Mouse (Mus musculus): ENCODE data around the gene Dhx34. TPM values are rescaled to one million over a fixed set of nuclear protein-coding genes. Genes with fewer than 3 reads are reported as not detected.

Gene Dhx34
- polyA plus RNA-seq, 1 experiment from 2014 or later, result 9.2 TPM

DNA sequence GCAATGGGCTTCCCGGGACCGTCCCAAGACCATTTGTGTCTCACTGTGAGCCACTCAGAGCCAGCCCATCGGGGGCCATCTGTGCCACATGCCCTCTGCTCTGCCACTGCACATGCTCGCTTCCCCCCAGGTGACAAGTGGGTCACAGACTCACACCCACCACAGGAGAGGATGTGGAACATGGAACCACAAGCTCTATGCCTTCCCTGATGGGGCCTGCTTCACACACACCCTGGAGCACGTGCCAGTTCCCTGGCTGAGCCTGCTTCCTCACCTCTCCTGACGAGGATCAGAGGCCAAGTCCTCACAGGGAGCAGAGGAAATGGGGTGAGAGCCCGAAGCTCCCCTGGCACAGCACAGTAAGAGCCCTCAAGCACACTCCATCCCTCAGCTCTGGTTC is 14.8 kb downstream of the Dhx34 start:
- H3K36me3 ChIP-seq (ENCODE audit: control insufficient read depth, insufficient read depth, low read length), result peaks cover 65% of the 10 kb centered on the region

DNA sequence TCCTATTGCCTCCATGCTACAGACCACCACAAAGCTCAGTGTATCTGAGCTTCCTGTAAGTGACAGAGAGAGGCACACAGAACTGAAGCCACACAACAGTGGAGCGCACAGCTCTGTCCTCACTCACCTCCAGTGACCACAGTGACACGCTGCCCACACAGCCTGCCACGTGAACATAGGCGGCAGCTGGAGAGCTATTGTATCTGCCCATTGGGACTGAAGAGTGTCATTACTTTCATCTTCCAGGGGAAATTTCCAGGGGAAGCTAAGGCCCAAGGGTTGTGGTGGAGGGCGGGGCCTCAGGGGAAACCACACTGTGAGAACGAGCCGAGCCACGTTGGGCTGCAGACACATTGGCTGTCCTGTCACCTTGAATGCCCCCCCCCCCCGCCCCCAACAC is 17.0 kb downstream of the Dhx34 start:
- Histone ChIP-seq H3K27me3 (replicated peaks; ENCODE audit: control insufficient read depth, insufficient read depth, low read length) (no peaks in the 10 kb centered on the region), H3K4me1 (ENCODE audit: control insufficient read depth, insufficient read depth, low read length) (no peaks in the 10 kb centered on the region), H3K9ac (ENCODE audit: low read depth, low read length) (no peak overlapping the region), H3K9me3 (ENCODE audit: control insufficient read depth, low read length) (no peaks in the 10 kb centered on the region), H3K4me2 (ENCODE audit: low read depth, low read length) (no peak overlapping the region), H3K4me3 (ENCODE audit: low read depth, low read length) (no peak overlapping the region), H3K27ac (replicated peaks; ENCODE audit: low read depth, low read length) (no peak overlapping the region), H3K36me3 (ENCODE audit: control insufficient read depth, insufficient read depth, low read length) (peaks cover 63% of the 10 kb centered on the region)
- WGBS, result 80% methylated on average over 8 of the region's 9 CpGs
- DNase-seq (ENCODE audit: low spot score) (no peak), ATAC-seq (ENCODE audit: low read depth) (no peak)

More for the DNA sequence above, 14.8 kb downstream of the Dhx34 start:
- no peak for ATAC-seq (ENCODE audit: low read depth)
- Histone ChIP-seq H3K4me3 (ENCODE audit: low read depth, low read length) (no peak overlapping the region), H3K27me3 (replicated peaks; ENCODE audit: control insufficient read depth, insufficient read depth, low read length) (no peaks in the 10 kb centered on the region), H3K9ac (ENCODE audit: low read depth, low read length) (no peak overlapping the region), H3K4me1 (ENCODE audit: control insufficient read depth, insufficient read depth, low read length) (no peaks in the 10 kb centered on the region), H3K27ac (replicated peaks; ENCODE audit: low read depth, low read length) (no peak overlapping the region), H3K4me2 (ENCODE audit: low read depth, low read length) (no peak overlapping the region), H3K9me3 (ENCODE audit: control insufficient read depth, low read length) (no peaks in the 10 kb centered on the region)
- DNase-seq (ENCODE audit: low spot score), result no peak
- 76% methylated on average over 7 of the region's 7 CpGs for WGBS

- WGBS, result 91% methylated on average over 12 of the region's 13 CpGs
- Histone ChIP-seq H3K9ac (ENCODE audit: low read depth, low read length) (no peak overlapping the region), H3K4me1 (ENCODE audit: control insufficient read depth, insufficient read depth, low read length) (no peaks in the 10 kb centered on the region), H3K9me3 (ENCODE audit: control insufficient read depth, low read length) (no peaks in the 10 kb centered on the region), H3K36me3 (ENCODE audit: control insufficient read depth, insufficient read depth, low read length) (peaks cover 64% of the 10 kb centered on the region), H3K27ac (replicated peaks; ENCODE audit: low read depth, low read length) (no peak overlapping the region), H3K4me3 (ENCODE audit: low read depth, low read length) (no peak overlapping the region), H3K4me2 (ENCODE audit: low read depth, low read length) (no peak overlapping the region), H3K27me3 (replicated peaks; ENCODE audit: control insufficient read depth, insufficient read depth, low read length) (no peaks in the 10 kb centered on the region)
- ATAC-seq (ENCODE audit: low read depth) (no peak), DNase-seq (ENCODE audit: low spot score) (no peak)
These were observed 18.3 kb downstream of the Dhx34 start for GRCm38 (mm10) chr7:16203505-16203903.

GRCm38 (mm10) chr7:16202756-16203504 is 18.9 kb downstream of the Dhx34 start:
- WGBS, result 85% methylated on average over 14 of the region's 15 CpGs
- H3K4me1 ChIP-seq (ENCODE audit: control insufficient read depth, insufficient read depth, low read length), result no peaks in the 10 kb centered on the region
- ATAC-seq (ENCODE audit: low read depth) (no peak), DNase-seq (ENCODE audit: low spot score) (no peak)
- no peaks in the 10 kb centered on the region for H3K27me3 ChIP-seq (replicated peaks; ENCODE audit: control insufficient read depth, insufficient read depth, low read length)
- no peaks in the 10 kb centered on the region for H3K9me3 ChIP-seq (ENCODE audit: control insufficient read depth, low read length)
- H3K27ac ChIP-seq (replicated peaks; ENCODE audit: low read depth, low read length), result no peak overlapping the region
- H3K9ac ChIP-seq (ENCODE audit: low read depth, low read length), result no peak overlapping the region
- H3K4me3 ChIP-seq (ENCODE audit: low read depth, low read length), result no peak overlapping the region
- H3K4me2 ChIP-seq (ENCODE audit: low read depth, low read length), result no peak overlapping the region
- peaks cover 69% of the 10 kb centered on the region for H3K36me3 ChIP-seq (ENCODE audit: control insufficient read depth, insufficient read depth, low read length)

DNA sequence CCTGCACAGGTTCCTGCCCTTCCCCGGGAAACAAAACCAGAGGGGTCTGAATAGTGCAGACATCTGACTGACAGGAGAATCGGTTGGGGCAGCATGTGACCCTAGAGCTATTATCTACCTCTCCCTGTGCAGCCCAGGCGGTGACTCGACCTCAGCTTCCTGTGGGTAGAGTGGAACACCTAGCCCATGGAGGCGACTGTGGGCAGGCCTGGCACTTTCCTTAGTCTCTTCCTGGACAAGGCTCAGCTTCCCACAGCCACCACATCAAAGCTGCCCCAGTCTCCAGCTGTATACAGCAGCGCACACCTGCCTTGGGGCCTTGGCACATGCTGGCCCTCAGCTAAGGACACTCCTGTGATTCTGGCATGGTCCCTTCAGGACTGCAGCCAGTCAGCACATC is 20.7 kb downstream of the Dhx34 start:
- Histone ChIP-seq H3K4me2 (ENCODE audit: low read depth, low read length) (no peak overlapping the region), H3K27ac (replicated peaks; ENCODE audit: low read depth, low read length) (no peak overlapping the region), H3K4me1 (ENCODE audit: control insufficient read depth, insufficient read depth, low read length) (no peaks in the 10 kb centered on the region), H3K4me3 (ENCODE audit: low read depth, low read length) (no peak overlapping the region), H3K9ac (ENCODE audit: low read depth, low read length) (no peak overlapping the region), H3K36me3 (ENCODE audit: control insufficient read depth, insufficient read depth, low read length) (peaks cover 72% of the 10 kb centered on the region), H3K9me3 (ENCODE audit: control insufficient read depth, low read length) (no peaks in the 10 kb centered on the region), H3K27me3 (replicated peaks; ENCODE audit: control insufficient read depth, insufficient read depth, low read length) (no peaks in the 10 kb centered on the region)
- ATAC-seq (ENCODE audit: low read depth) (no peak), DNase-seq (ENCODE audit: low spot score) (no peak)
- WGBS, result 81% methylated on average over 6 of the region's 6 CpGs

- Histone ChIP-seq H3K9me3 (ENCODE audit: control insufficient read depth, low read length) (no peaks in the 10 kb centered on the region), H3K9ac (ENCODE audit: low read depth, low read length) (no peak overlapping the region), H3K27ac (replicated peaks; ENCODE audit: low read depth, low read length) (no peak overlapping the region), H3K4me3 (ENCODE audit: low read depth, low read length) (no peak overlapping the region), H3K36me3 (ENCODE audit: control insufficient read depth, insufficient read depth, low read length) (peaks cover 53% of the 10 kb centered on the region), H3K27me3 (replicated peaks; ENCODE audit: control insufficient read depth, insufficient read depth, low read length) (no peaks in the 10 kb centered on the region), H3K4me1 (ENCODE audit: control insufficient read depth, insufficient read depth, low read length) (no peaks in the 10 kb centered on the region), H3K4me2 (ENCODE audit: low read depth, low read length) (no peak overlapping the region)
- DNase-seq (ENCODE audit: low spot score), result no peak
- 82% methylated on average over 11 of the region's 11 CpGs for WGBS
- ATAC-seq (ENCODE audit: low read depth), result no peak
These were observed 23.3 kb downstream of the Dhx34 start for GRCm38 (mm10) chr7:16198540-16198939.

DNA sequence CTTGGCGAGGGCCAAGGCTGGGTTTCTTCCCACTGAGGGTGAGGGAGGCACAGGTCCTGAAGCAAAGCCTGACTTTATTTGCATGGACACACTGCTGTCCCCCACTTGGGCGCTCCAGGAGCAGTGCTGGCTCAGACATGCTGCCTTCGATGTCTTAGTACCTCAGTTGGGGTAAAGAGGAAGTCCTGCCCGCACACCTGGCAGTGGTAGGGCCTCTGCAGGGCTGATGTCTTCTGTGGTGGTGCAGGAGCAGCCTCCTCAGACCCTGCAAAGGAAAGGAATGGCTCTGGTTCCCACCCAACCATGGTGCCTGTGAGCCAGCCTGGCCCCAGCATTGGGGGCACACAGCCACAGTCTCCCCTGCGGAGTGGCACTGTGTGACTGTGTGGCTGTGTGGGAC is 24.7 kb downstream of the Dhx34 start:
- no peak for ATAC-seq (ENCODE audit: low read depth)
- Histone ChIP-seq H3K4me1 (ENCODE audit: control insufficient read depth, insufficient read depth, low read length) (no peaks in the 10 kb centered on the region), H3K9ac (ENCODE audit: low read depth, low read length) (no peak overlapping the region), H3K4me3 (ENCODE audit: low read depth, low read length) (no peak overlapping the region), H3K36me3 (ENCODE audit: control insufficient read depth, insufficient read depth, low read length) (peaks cover 41% of the 10 kb centered on the region), H3K4me2 (ENCODE audit: low read depth, low read length) (no peak overlapping the region), H3K9me3 (ENCODE audit: control insufficient read depth, low read length) (no peaks in the 10 kb centered on the region), H3K27ac (replicated peaks; ENCODE audit: low read depth, low read length) (no peak overlapping the region), H3K27me3 (replicated peaks; ENCODE audit: control insufficient read depth, insufficient read depth, low read length) (no peaks in the 10 kb centered on the region)
- DNase-seq (ENCODE audit: low spot score), result no peak
- 77% methylated on average over 5 of the region's 5 CpGs for WGBS

- ATAC-seq (ENCODE audit: low read depth) (no peak), DNase-seq (ENCODE audit: low spot score) (no peak)
- no peak overlapping the region for H3K4me3 ChIP-seq (ENCODE audit: low read depth, low read length)
- 69% methylated on average over 6 of the region's 6 CpGs for WGBS
- H3K4me1 ChIP-seq (ENCODE audit: control insufficient read depth, insufficient read depth, low read length), result no peaks in the 10 kb centered on the region
- peaks cover 36% of the 10 kb centered on the region for H3K36me3 ChIP-seq (ENCODE audit: control insufficient read depth, insufficient read depth, low read length)
- H3K9ac ChIP-seq (ENCODE audit: low read depth, low read length), result no peak overlapping the region
- H3K27ac ChIP-seq (replicated peaks; ENCODE audit: low read depth, low read length), result no peak overlapping the region
- H3K9me3 ChIP-seq (ENCODE audit: control insufficient read depth, low read length), result no peaks in the 10 kb centered on the region
- no peak overlapping the region for H3K4me2 ChIP-seq (ENCODE audit: low read depth, low read length)
- H3K27me3 ChIP-seq (replicated peaks; ENCODE audit: control insufficient read depth, insufficient read depth, low read length), result no peaks in the 10 kb centered on the region
These were observed 25.2 kb downstream of the Dhx34 start for GRCm38 (mm10) chr7:16196616-16197015.

DNA sequence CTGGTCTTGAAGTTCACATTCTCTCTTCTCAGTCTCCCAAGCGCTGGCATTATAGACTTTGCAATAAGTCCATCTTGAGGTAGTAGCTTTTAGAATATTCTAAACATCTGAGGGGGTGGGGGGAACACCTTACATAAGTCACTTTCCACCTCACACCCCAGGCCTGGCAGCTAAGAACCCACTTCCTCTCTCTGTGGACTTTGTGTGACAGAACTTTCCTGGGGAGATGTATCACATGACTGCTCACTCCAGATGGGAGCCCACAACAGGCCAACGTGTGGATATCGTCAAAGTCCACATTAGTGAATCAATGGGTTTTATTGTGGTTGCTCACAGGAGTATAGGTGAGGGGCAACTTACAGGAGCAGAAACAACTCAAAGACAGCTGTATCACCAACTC is 28.1 kb downstream of the Dhx34 start:
- H3K4me2 ChIP-seq (ENCODE audit: low read depth, low read length), result no peak overlapping the region
- H3K4me1 ChIP-seq (ENCODE audit: control insufficient read depth, insufficient read depth, low read length), result no peaks in the 10 kb centered on the region
- no peaks in the 10 kb centered on the region for H3K9me3 ChIP-seq (ENCODE audit: control insufficient read depth, low read length)
- DNase-seq (ENCODE audit: low spot score) (no peak), ATAC-seq (ENCODE audit: low read depth) (no peak)
- H3K27ac ChIP-seq (replicated peaks; ENCODE audit: low read depth, low read length), result no peak overlapping the region
- 36% methylated on average over 3 of the region's 3 CpGs for WGBS
- no peak overlapping the region for H3K4me3 ChIP-seq (ENCODE audit: low read depth, low read length)
- no peak overlapping the region for H3K9ac ChIP-seq (ENCODE audit: low read depth, low read length)
- H3K36me3 ChIP-seq (ENCODE audit: control insufficient read depth, insufficient read depth, low read length), result peaks cover 11% of the 10 kb centered on the region; the same call in 1 of the 2 replicates
- H3K27me3 ChIP-seq (replicated peaks; ENCODE audit: control insufficient read depth, insufficient read depth, low read length), result no peaks in the 10 kb centered on the region
